Mouse (Mus musculus) bone marrow, adult 2 months (tissue): ENCODE data around the gene Six3.

Source experiments
- CTCF ChIP-seq: fragments of 200-500 bp; IDR thresholded peaks from 2 replicates; pipeline ENCODE4 v1.5.1; 2011; ENCODE audit warnings: low read length, control low read depth; ENCODE audit not compliant: control insufficient read depth, insufficient read depth
- POLR2A ChIP-seq: fragments of 200-500 bp; IDR thresholded peaks from 2 replicates; pipeline ENCODE4 v1.6.1; 2011; ENCODE audit warnings: low read depth, mild to moderate bottlenecking, control low read depth, low read length, borderline replicate concordance; ENCODE audit not compliant: control insufficient read depth

DNA sequence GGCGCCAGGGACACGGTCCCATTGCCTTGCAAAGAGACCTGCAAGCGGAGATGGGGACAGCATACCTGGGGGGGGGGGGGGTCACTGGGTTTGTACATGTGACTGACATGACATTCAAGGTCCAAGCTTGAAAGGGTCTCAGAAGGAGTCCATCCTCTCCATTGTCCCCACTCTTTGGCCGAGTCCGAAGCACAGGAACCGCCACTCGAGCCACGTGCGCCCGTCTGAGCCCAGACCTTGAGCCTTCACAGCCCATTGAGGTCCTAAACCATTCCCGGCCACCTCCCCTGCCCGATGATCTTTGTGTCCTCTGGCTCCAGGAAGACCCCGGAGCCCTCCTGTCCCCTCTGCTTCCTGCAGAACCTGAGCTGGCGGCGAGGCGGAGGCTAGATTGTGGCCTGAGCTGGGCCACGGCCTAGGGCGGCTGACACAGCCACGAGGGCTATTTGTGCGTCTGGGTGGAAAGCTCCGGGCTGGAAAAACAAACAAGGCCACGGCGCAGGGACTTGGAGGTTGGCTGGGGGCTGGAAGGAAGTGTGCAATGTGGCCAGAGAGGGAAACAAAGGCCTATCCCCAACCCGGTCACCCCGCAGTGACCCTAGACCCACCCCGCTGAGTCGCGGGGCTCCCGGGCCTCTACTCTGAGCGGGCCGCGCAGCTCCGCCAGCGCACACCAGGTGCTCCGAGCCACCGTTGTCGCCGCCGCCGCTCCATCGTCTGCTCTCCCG lies 4.9 kb upstream of the Six3 start:
- TF ChIP-seq CTCF, result no peak
- no peak for TF ChIP-seq POLR2A
